Mouse (Mus musculus) gastrocnemius, adult 8-10 months (tissue): ENCODE data around the gene Ngfr. TPM values are rescaled to one million over a fixed set of nuclear protein-coding genes. Genes with fewer than 3 reads are reported as not detected.

Experiments
- DNase-seq, 2 experiments: peaks; one replicate each; pipeline ENCODE4 v3.0.0; 2022; ENCODE audit warnings: low spot score in 2 of 2
- total RNA-seq, 4 experiments: library from RNA; stranded (reverse); gene quantifications; 2 replicates each; pipeline ENCODE4 v1.2.4; 2022

The Ngfr gene
- total RNA-seq, 4 experiments from 2014 or later: 0.12 to 1.0 (median 0.29) TPM

DNA sequence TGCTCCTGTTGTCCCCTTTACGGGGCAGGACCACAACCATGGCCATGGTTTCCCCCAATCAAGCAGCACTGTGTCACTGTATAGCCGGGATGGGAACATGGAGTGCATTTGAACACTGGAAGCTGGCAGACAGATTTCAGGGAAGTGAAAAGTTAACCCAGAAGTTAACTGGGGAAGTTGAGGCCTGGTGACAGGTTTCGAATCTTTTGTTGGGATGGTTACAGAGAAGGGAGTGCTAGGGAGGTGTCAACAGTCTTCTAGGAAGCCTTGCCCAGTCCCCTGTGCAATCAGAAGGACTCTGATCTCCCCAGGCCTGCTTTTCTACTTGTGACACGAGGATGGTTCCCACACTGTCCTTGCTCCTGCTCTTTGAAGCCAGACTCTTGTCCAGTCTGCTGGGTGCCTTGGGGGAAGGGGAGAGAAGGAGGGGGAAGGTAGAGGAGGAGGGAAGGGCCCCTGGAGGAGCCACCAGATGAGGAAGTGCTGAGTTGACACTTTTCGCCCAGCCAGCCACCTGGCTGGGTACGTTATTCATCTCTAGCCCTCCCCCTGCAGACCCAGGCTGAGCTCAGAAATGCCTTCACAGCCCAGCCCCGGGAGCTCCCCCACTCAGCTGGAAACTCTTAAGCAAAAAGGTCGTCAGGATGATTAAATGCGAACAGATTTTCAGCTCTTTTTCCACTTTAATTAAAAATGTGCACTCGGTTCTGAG is 8.1 kb upstream of the Ngfr start:
- no peak for DNase-seq

DNA sequence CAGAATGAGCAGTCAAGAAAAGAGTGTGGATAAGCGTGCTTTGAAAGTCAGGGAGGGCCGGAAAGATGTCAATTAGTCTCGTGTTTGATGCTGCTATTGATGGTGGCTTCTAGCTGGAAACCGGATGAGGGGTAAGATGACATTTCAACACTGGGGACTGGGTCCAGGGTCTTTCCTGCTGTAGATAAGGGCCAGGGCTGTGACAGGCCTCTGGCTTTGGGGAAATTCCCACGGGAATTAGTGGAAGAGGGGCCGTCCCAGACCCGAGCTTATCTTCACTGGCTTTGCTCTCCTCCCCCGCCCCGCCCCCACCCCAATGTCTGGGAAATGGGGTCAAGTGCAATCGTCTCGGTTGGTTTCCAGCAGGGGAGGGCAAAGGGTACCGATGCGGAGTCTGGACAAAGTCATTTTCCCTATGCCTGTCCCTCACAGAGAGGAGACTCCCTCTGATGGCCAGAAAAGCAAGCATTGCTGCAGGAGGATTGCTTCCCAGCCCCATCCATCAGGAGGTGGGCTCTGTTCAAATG is 7.2 kb upstream of the Ngfr start:
- DNase-seq: no peak

DNA sequence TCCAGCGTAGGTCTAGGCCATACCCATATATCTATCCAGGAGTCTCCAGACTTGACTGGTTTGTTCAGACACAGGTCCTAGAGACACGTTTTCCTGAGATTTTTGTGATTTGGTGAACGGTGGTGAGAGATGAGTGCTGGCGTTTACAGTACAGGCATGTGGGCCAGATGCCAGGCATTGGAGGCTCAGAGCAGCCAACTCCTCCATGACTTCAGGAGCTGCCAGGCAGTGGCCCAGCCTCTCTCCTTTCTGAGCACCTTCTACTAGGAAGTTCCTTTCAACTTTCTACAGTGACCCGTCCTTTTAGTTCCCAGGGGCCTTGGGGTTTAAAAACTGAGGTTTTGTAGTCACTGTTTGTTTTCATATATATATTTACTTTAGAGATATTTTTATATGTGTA is 6.0 kb upstream of the Ngfr start:
- no peak for DNase-seq

DNA sequence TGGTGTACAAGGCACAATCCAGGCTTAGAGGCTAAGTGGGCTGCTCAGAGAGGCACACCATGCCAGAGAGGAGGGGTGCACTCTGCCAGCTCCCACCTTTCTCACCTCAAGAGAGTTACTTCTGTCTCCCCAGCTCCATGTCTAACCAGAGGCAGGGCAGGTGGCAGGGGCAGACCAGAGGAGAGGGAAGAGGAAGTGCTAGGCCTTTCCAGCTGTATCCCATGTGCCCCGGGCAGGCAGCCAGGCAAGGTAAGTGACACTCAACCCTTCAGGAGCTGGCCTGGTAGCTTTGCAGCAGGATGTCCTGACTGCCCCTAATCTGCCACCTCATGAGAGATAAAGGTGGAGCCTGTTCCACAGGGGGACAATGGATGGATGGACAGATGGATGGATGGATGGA is 5.2 kb upstream of the Ngfr start:
- no peak for DNase-seq

DNA sequence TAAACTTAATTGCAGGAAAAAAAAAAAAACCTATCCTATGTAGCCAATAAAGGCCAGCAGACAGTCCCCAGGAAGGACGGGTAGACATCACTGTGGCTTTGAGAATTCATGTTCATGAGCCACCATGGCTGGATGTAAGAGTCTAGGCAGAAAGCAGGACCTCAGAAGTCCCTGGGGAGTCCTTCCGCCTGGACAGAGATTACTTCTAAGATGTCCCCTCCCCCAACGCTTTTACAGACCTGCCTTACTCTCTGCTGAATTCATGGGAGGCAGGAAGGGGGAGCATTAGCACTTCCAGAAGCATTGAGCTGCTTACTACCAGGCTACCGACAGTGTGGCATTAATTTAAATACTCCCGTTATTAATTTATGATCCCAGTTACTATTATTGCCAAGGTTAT is 1.7 kb upstream of the Ngfr start:
- no peak for DNase-seq

DNA sequence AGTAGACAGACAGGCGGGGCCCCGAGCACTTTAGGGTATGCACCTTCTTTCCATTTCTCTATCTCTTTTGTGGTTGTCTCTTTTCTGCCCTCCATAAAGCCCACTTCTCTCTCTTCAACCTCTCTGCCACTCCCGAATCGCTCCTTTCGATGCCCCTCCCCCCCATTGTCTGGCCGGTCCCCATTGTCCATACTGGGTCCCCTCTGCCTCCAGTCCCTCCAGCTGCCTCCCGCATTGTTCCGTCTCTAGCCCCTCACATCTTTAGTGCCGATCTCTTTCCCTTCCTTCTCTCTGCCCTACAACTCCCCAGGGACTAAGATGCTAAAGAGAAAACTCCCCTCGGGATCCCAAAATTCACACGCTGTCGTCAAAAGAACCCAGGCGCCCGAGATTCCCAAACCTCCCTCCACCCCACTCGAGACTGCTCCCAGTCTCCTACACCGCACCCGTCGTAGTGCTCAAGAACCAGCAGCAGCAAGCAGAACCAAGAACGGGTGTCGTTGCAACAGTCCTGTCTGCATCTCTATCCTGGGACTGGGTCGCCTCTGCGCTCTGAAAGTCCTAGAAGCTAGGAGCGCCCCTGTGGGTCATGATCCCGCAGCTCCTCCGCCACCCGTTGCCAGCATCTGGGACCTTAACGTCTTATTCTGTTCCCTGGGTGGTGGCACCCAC is 648 bp downstream of the Ngfr start:
- no peak for DNase-seq

DNA sequence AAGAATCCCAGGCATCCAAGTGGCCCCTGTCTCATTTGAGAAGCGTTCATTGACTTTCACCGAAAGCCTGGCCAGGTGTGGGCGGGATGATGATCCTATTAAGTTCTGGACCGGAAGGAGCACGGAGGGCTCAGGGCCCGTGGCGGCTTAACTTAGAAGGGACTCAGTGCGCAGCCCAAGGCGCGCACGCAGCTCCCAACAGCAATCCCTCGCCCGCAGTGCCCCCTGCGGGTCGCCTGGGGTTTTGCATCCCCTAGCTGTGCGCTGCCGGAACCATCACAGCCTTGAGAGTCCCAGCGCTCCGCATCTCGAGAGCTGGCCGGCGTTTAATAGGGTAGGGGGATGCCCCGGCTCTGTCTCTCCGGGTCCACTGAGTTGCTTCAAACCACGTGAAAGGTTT is 1.4 kb downstream of the Ngfr start:
- DNase-seq: peak; percentile 74 to 77

DNA sequence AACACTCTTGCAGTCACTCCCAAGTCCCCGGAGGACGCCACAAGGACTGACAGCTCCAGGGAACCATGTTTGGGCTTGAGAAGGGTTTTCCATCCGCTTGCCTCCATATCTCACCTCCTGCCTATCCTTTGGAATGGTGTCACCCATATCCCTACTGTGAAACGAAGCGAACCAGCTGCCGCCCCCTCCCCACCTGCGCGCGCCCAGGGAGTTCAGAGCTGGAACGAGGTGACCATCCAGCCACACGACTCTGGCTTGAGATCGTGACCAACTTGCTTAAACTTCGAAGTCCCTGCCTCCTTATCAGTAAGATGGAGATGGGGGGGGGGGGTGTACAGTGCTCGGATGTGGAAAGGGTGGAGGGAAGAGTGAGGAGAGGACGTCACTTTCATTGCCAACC is 1.9 kb downstream of the Ngfr start:
- no peak for DNase-seq

DNA sequence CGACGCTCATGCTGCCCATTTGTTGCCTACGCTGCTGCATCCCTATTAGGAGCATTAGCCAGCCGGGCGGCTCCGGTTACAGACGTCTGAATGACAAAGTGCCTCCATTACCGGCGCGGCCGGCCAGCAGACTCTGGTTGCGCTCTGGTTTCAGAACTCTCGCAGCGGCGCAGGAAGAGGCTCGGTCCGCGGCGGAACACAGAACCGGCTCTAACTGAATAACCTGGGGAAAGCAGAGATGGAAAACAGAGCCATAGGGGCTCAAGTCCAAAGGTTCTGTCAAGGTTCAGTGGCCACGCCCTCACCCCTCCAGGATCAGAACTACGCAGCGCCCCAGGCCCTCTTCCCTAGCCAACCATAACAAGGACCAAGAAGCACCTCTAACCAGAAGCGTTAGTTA is 2.3 kb downstream of the Ngfr start:
- no peak for DNase-seq

DNA sequence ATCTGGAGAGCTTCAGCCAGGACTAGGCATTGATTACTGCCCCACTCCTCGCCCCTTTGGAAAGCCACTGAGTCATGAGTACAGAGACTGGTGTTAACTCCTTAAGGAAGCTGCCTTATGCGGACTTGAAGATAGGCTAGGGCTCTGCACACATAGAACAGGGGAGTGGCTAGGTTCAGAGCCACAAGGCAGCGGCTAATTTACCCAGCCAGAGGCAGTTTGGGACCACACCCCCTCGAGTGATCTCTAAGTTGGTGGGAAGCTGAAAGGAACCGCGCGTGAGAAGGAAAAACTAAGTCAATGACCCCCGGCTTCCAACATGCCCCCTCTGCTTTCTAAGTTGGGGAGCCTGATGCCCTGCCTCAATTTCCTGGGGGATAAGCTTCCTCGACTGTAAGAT is 2.9 kb downstream of the Ngfr start:
- DNase-seq: no peak

DNA sequence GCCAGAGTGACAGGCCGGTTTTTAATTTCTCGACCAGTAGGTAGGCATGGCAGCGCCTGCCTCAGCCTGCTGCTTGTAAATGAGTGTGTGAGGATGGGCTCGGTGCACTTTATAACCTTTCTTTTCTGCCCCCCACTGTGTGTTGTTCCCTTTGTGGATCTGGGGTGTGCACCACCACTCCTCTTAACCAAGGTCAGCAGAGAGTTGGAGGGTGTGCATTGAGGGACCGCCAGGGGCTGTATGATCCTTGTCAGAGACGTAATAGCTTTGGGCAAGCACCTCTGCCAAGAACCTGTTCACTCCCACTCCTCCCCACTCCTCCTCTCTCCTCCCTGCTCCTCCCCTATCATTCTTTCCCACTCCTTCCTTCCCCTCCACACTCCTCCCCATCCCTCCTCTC is 4.1 kb downstream of the Ngfr start:
- no peak for DNase-seq

DNA sequence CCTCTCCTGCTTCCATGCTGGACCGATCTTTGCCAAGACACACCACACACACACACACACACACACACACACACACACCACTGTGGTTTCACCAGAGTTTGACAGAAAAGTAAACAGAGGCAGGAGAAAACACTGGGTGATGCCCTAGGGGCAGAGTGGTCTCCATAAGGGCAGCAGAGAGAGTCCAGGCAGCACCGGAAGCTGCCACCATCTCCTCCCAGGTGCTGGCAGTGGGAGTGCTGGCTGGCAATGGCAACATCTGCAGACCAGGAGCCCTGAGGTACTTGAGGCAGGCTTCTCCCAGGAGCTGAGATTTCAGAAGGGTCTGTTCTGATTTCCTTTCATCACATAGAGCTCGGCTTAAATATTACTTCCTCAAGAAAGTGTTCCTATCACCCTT is 5.3 kb downstream of the Ngfr start:
- DNase-seq: no peak

DNA sequence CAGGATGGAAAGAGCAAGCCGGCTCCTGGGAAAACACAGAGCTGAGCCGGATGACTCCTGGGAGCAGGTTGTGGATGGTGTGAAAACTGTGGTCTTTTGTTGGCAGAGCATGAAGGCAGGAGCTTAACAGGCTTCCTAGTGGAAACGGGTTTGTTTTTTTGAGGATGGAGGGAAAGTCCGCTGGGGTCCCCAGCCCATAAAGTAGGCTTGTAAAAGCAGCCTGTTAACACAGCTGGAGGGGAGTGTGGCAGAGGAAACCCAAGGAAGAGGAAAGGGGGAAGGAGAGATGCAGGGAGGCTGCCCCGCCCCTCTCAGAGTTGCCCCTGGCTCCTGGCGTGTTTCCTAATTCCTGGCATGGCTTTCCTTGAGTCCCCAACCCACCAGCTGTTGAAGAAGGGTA is 8.1 kb downstream of the Ngfr start:
- DNase-seq: no peak

DNA sequence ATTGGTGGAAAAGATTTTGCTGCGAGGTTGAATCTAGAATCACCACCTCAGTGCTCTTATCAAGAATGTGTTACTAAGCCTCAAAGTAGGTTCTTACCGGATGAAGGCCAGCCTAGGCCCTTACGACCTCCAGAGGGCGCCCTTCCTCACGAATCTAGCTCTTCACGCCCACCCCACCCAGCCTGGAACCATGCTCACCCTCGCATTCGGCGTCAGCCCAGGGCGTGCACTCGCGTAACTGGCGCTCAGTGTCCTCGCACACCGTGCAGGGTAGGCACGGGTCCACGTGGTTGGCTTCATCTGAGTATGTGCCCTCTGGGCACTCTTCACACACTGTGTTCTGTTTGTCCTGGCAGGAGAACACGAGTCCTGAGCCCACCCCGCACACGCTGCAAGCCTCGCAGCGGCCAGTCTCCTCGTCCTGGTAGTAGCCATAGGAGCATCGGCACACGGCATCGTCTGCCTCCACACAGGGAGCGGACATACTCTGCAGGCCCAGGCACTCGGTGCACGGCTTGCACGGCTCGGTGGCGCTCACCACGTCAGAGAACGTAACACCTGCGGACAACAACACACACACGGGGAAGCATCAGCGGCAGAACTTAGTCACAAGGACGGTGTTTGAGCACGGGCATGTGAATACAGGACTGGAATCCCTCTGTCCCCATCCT is 9.6 kb downstream of the Ngfr start:
- no peak for DNase-seq

DNA sequence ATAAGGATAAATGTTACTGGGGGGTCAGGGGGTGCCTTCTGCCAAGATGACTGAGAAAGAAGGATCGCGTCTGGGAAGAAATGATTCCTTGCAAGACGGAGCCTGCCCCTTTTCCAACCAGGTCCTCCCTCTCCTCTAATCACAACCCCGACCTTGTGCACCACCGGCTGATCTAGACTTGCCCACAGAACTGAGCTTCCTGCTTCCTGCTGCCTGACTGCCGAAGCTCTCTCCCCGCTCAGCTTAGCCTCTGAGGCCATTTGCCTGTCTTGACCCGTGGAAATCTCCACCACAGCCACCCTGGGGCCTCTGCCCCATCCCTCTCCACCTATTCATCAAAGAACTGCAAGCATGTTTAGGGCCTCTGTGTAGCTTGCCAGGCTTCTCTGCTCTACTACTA is 11.2 kb downstream of the Ngfr start:
- no peak for DNase-seq

DNA sequence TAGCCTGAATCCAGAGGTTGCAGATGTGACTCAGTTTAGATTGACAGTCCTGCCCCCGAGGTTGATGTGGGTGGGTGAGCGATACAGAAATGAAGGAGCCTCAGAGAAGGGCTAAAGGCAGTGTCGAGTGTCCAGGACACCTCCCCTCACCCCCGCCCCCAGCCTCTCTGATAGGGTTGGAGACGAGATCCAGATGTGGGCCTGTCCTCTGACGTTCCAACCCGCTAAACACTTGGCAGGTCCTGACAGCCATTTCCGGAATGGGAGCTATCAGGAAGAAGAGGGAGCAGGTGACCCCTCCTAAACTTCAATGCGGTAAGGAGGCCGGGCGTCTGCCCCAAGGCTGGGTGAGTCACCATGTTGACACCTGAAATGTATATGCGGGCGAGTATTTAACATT is 11.7 kb downstream of the Ngfr start:
- no peak for DNase-seq

DNA sequence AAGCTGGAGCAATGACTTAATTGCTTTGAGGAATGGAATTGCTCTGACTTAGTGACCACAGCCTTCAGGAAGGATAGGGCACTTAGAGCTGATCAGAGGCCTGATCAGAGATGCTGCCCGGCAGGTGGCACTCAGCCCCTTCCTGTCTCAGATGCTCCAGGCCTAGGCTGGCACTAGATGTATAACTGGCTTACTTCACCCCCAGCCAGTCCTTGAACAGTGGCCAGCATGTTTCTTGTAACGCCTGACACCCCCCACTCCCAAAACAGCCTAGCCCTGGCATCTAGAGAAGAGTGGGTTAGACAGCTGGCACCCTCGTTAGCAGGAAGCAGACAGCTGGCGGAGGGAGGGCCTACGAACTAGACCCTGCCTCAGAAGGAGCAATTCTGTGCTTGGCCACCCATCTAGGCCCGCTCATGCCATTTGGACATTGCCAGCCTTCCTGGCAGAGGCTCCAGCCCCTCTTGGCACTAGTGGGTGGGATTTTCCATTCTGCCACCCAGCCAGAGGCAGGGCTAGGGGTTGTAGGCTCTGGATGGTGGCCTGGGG is 12.7 kb downstream of the Ngfr start:
- DNase-seq: no peak

DNA sequence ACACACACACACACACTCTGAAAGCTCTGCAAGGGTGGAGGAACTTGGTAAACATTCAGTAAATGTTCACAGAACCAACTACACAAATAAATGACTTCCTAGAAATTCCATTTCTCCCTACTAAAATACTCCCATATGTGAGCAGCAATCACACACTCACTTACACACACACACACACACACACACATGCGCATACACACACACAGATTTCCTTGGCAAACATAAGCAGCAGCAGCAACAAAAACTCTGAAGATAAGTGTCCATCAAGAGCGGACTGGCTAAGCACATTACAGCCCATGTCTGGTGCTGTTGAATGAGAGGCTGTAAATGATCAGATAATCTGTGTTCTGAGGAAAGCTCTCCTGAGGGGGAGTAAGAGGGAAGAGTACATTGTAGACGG is 15.3 kb downstream of the Ngfr start:
- DNase-seq: no peak

DNA sequence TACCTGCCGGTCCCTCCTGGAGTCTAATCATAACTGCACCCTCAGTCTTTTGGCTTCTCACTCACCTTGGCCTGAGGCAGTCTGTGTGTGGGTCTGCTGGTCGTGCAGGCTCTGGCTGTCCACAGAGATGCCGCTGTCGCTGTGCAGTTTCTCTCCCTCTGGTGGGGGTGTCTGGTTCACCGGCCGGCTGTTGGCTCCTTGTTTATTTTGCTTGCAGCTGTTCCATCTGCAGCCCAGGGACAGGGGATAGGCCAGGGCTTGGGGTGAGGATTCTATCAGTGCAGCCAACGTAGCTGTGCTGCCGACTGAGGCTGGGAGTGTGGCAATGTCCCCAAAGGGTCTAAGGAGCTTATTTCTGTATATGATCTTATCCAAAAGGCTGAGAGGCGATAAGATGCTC is 15.8 kb downstream of the Ngfr start:
- DNase-seq: no peak

DNA sequence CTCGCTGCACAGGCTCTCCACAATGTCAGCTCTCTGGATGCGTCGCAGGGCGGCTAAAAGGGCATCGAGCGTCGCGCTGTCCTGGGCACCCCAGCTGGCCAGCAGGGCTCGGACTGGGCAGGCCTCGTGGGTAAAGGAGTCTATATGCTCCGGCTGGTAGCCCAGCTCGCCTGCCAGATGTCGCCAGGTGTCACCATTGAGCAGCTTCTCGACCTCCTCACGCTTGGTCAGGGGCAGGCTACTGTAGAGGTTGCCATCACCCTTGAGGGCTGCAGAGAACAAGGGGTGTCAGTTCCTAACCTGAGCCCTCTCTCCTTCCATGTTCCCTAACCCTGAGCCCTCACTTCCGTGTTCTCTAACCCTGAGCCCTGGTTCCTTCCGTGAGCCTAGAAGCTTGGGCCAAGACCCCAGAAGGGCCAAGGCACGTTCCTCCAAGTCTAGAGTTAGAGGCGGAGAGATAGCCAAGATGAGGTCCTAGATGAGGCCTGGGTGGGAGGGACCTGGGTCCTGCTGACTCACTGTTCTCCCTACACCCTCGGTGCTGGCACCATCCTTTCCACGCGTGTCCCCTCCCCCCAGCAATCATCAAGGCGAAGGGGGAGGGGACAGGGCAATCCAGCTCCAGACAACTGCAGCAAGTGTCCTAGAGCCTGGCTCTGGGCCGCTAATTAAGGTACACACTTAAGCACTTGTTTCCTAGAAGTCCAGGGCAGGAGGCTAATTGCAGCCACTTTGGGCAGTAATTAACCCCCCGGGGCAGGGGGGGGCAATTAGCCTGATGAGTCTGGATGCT is 16.5 kb downstream of the Ngfr start:
- no peak for DNase-seq

DNA sequence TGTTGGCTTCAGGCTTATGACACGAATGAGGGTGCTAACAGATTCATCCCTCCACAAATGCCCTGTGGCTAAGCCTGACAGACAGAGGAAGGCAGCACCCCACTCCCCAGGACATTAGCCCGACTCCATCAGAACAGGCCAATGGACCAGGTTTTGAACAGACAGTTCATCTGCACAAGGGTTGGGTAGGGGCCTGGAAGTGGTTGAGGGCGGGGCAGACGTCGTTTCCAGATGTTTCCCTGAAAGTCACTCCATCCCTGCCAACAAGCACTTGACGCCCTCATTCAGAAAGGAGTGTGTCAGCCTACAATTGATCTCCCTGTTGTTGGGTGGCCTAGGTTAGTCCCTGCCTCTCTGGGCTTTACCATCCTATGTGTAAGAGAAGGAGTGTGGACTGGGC is 17.6 kb downstream of the Ngfr start:
- no peak for DNase-seq
